Mouse (Mus musculus) cerebellum, adult 18-20 months (tissue): Measurements from ENCODE around the gene Zfp385b.

Source experiments
- DNase-seq, 2 experiments: peaks; one replicate each; pipeline ENCODE4 v3.0.0; 2021

The Zfp385b gene

GRCm38 (mm10) chr2:77514476-77514875 is 305.0 kb downstream of the Zfp385b start:
- peak; percentile 68 to 78 for DNase-seq

- no peak for DNase-seq
These were observed 310.7 kb downstream of the Zfp385b start for GRCm38 (mm10) chr2:77508731-77509130.

GRCm38 (mm10) chr2:77506308-77506707 is 313.1 kb downstream of the Zfp385b start:
- DNase-seq, result no peak

- no peak for DNase-seq
These were observed 313.8 kb downstream of the Zfp385b start for GRCm38 (mm10) chr2:77505614-77506013.

GRCm38 (mm10) chr2:77503674-77504351 is 315.6 kb downstream of the Zfp385b start:
- DNase-seq, result peak; percentile 68 to 75

GRCm38 (mm10) chr2:77503217-77503616 is 316.2 kb downstream of the Zfp385b start:
- DNase-seq, result no peak

GRCm38 (mm10) chr2:77502458-77502857 is 317.0 kb downstream of the Zfp385b start:
- DNase-seq, result no peak

GRCm38 (mm10) chr2:77500480-77500879 is 319.0 kb downstream of the Zfp385b start:
- no peak for DNase-seq

GRCm38 (mm10) chr2:77498379-77498778 is 321.1 kb downstream of the Zfp385b start:
- DNase-seq, result no peak

- DNase-seq, result no peak
These were observed 321.5 kb downstream of the Zfp385b start for GRCm38 (mm10) chr2:77497942-77498341.

GRCm38 (mm10) chr2:77496071-77496470 is 323.4 kb downstream of the Zfp385b start:
- DNase-seq, result peak; percentile 48 to 54

- no peak for DNase-seq
These were observed 324.1 kb downstream of the Zfp385b start for GRCm38 (mm10) chr2:77495344-77495743.

- DNase-seq, result no peak
These were observed 325.7 kb downstream of the Zfp385b start for GRCm38 (mm10) chr2:77493695-77494094.

- no peak for DNase-seq
These were observed 332.3 kb downstream of the Zfp385b start for GRCm38 (mm10) chr2:77487151-77487550.

GRCm38 (mm10) chr2:77481274-77481673 is 338.2 kb downstream of the Zfp385b start:
- DNase-seq, result no peak

- no peak for DNase-seq
These were observed 341.9 kb downstream of the Zfp385b start for GRCm38 (mm10) chr2:77477536-77477935.

GRCm38 (mm10) chr2:77476444-77476843 is 343.0 kb downstream of the Zfp385b start:
- no peak for DNase-seq

GRCm38 (mm10) chr2:77472254-77472837 is 347.1 kb downstream of the Zfp385b start:
- DNase-seq, result no peak

GRCm38 (mm10) chr2:77470716-77471115 is 348.7 kb downstream of the Zfp385b start:
- DNase-seq, result no peak

GRCm38 (mm10) chr2:77461413-77461812 is 358.0 kb downstream of the Zfp385b start:
- DNase-seq, result no peak

GRCm38 (mm10) chr2:77460011-77460410 is 359.4 kb downstream of the Zfp385b start:
- no peak for DNase-seq

- no peak for DNase-seq
These were observed 361.0 kb downstream of the Zfp385b start for GRCm38 (mm10) chr2:77458431-77458830.

- no peak for DNase-seq
These were observed 362.3 kb downstream of the Zfp385b start for GRCm38 (mm10) chr2:77457120-77457519.

- peak; percentile 62 to 71 for DNase-seq
These were observed 362.8 kb downstream of the Zfp385b start for GRCm38 (mm10) chr2:77456602-77457001.
